Mouse (Mus musculus) small intestine, adult 2 months (tissue): ENCODE data around the gene Gm9913.

Source experiments
- CTCF ChIP-seq: fragments of 200-500 bp; IDR thresholded peaks from 2 replicates; pipeline ENCODE4 v1.5.1; 2012; ENCODE audit warnings: low read depth, mild to moderate bottlenecking, control low read depth, inconsistent platforms, low read length, moderate library complexity, mixed read lengths; ENCODE audit not compliant: insufficient replicate concordance, insufficient read length; ENCODE audit errors: extremely low read depth
- POLR2A ChIP-seq: fragments of 200-500 bp; IDR thresholded peaks from 2 replicates; pipeline ENCODE4 v1.6.1; 2012; ENCODE audit warnings: low read depth, mild to moderate bottlenecking, control low read depth, inconsistent platforms, low read length, moderate library complexity

DNA sequence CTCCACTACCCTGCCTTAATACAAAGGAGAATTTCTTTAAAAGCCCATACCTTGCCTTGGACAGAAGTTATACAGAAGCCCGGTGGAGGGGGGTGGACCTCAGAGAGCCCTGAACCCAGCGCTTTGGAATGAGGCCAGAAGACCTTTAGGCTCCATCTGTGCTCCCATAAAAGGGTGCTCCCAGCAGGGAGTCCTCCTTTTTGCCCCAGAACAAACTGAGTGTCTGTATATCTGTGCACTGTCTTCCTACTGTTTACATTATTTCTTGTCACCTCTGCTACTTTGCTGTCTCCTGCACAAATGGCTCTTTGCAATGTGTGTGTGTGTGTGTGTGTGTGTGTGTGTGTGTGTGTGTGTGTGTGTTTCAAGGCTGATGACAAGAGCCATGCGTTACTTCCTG lies 45.8 kb upstream of the Gm9913 start:
- TF ChIP-seq CTCF (no peak), POLR2A (no peak)
